Mouse (Mus musculus) CD4-positive, CD25-positive, alpha-beta regulatory T cell, adult 2 months (primary cell): Measurements from ENCODE around the gene Abca17.
A peak's percentile ranks its signal among the peaks of the same experiment; 100 is the strongest.

Experiments
- DNase-seq: peaks from one replicate; pipeline ENCODE4 v3.0.0-alpha.2; 2012; ENCODE audit warnings: low read depth, low spot score

The Abca17 gene

GRCm38 (mm10) chr17:24350926-24351759 is at the start of gene Abca17:
Gene Abca17, minus strand, starts transcription at chr17:24351068.
- peak; percentile 53 for DNase-seq

DNA sequence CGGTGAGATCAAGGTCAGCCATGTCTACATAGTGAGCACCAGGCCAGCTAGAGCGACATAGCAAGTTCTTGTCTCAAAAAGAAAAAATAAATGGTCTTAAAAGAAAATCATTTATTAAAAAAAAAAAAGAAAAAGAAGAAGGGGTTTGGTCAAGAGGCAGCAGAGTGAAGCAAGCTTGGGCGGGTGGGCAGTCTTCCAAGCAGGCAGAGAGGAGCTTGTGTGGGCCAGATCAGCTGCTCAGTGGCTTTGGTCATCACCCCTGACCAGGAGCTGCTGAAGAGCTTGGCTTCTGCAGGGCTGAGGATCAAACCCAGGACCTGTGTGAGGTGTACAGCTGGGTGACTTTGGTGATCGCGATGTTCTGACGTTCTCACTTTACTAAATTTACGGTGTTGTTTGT is 43.6 kb upstream of the Abca17 start:
- DNase-seq, result no peak

GRCm38 (mm10) chr17:24393527-24393926 is 42.7 kb upstream of the Abca17 start:
- DNase-seq, result no peak

DNA sequence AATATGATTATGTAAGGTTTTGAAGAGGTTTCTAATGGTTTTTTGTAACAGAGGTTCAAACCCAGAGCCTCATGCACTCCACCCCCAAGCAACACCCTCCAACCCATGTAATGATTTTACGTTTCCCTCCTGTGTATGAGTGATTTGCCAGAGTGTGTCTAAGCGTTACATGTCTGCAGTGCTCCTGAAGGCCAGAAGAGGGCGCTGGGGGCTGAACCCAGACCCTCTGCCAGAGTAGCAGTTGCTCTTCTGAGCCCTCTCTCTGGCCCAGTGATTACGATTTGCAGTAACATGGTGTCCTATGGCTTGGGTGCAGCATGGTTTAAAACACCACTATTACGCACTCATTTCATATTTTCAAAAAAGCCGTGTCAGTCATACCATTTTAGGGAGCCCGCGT is 40.3 kb upstream of the Abca17 start:
- DNase-seq, result peak; percentile 44

DNA sequence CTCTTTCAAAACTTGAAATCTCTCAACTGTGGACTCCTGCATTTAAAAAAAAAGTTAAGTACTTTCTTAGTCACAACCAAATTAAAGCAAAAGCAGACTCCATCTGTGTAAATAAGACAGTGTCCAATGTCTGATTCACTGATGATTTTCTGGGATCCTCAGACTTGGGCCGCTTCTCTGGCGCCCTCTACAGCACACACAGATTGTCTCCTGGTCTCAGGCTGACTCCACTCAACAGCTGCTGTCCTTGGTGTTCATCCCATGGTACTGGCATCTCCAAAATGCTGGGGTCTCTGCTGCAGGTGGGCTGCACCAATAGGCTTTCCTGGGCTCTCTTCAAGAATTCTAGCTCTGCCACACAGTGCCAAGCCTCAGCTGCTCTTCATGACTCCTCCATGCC is 39.0 kb upstream of the Abca17 start:
- DNase-seq, result peak; percentile 66

DNA sequence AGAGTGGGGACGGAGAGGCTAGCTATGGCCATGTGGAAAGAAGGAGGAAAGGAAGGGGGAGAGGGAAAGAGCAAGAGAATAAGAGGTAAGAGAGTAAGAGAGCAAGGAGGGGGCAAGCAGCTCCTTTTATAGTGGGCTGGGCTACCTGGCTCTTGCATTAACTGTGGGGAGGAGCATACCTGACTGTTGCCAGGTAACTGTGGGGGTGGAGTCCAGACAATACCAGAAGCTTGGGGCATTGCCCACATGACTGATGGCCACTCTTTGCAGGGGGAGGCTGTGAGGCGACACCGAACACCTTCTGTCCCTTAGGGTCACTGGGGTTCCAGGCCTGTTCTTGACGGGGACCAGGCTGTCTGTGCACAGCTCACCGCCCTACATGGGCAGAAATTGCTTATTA is 37.8 kb upstream of the Abca17 start:
- no peak for DNase-seq

- no peak for DNase-seq
These were observed 32.9 kb upstream of the Abca17 start for GRCm38 (mm10) chr17:24383789-24384188.

DNA sequence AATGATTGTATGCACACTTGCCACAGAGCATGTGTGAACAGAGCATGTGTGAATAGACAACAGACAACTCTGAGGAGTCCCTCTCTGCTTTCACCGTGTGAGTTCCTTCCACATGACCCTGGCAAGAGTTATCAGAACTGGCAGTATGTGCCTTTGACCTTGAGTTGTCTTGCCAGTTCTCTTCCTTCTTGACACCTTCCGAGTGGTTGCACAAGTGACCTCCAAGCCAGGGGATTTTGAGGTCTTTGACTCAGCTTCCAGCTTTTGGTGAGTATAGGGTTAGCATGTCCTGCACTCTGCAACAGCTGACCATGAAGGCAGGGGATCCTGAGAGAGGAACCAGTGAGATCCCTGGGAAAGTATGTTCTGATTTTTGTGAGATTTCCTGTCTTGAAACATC is 27.6 kb upstream of the Abca17 start:
- DNase-seq, result no peak

DNA sequence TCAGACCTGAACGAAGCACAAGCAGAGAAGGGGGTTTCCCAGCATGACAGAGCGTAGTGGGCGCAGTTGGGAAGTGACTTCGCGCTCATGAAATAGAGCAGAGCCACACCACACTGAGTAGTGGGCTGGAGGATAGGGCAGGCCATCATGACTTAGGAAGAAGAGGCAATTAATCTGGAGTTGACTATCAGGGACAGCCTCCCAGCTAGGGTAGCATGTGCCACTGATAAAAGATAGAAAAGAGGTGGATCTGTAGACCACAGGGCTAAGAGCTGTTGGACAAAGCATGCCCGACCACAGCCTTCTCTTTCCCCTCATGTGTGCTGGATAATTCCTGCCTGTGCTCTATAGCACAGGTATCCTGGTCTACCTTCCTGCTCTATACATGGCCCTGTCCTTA is 25.0 kb upstream of the Abca17 start:
- no peak for DNase-seq

DNA sequence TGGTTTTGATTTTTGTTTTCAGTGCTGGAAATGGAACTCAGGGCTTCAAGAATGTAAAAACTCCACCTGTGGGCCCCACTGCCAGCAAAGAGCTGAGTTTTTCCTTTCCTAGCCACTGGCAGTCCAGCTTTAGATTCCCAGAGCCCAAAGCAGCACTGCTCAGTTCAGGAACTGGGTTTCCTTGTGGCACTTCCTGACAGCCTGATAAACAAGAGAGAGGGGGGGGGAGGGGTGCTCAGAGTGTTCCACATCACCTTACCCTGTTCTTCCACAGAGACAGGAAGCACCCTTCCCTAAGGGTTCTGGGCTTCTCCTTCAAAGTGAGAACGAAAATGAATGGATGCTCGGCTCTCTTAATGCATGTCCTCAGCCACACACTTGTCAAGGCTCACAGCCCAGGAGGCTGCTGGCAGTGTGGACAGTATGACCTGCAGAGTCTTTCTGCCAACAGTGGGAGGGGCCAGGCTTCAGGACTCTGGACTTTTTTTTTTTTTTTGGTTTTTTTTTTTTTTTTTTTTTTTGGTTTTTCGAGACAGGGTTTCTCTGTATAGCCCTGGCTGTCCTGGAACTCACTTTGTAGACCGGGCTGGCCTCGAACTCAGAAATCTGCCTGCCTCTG is 24.3 kb upstream of the Abca17 start:
- no peak for DNase-seq

- DNase-seq, result no peak
These were observed 15.0 kb upstream of the Abca17 start for GRCm38 (mm10) chr17:24365863-24366262.

DNA sequence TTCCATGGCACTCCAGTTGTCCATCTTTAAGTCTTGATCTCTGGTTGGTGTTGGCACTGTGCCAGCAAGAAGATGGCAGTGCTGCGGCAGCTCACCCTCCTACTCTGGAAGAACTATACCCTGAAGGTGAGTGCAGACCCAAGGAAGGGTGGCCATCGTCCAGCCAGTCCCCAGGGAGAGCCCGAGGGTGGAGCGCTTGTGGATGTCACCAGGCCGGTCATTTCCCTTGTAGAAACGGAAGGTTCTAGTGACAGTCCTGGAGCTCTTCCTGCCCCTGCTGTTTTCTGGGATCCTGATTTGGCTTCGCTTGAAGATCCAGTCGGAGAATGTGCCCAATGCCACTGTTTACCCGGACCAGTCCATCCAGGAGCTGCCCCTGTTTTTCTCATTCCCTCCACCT is 13.6 kb upstream of the Abca17 start:
- no peak for DNase-seq

GRCm38 (mm10) chr17:24362527-24362926 is 11.7 kb upstream of the Abca17 start:
- no peak for DNase-seq

GRCm38 (mm10) chr17:24361291-24361690 is 10.4 kb upstream of the Abca17 start:
- DNase-seq, result no peak

GRCm38 (mm10) chr17:24360841-24361240 is 10.0 kb upstream of the Abca17 start:
- DNase-seq, result no peak

DNA sequence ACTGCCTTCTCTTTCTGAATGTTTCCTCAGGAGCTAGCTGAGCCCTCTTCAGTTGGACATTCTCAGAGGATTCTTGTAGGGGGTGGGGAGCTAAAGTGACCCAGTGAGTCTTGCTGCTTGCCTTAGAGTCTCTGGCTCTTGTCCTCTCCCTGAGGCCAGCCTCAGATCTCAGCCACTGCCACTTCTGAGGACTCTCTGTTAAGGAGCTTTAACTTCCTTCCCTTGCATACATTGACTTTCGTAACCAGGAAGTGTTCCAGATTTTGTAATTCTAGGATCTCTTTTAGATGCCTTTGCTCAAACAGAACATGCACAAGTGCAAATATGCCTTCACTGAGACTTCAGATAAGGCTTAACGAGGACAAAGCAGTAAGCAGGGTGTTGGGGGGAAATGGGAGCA is 9.0 kb upstream of the Abca17 start:
- DNase-seq, result no peak

- DNase-seq, result no peak
These were observed 8.1 kb upstream of the Abca17 start for GRCm38 (mm10) chr17:24359006-24359405.

GRCm38 (mm10) chr17:24355284-24355683 is 4.4 kb upstream of the Abca17 start:
- DNase-seq, result no peak

DNA sequence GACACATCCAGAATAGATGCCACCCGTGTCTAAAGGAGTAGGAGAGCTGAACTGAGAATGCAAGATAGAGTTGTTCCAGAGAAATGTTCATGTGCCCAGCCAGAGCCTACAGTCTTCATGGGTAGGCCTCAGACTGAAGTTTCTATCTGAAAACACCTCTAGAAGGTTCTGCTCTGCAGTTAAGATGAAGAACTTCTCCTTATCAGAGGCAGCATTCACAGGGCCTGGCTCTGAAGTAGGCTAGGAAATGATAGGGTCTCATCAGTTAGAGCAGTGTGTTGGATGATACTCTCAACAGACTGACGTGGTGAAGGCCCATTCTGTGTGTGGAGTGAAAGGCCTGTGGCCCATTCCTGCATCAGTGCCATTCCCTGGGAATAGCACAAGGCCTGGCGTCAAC is 3.1 kb upstream of the Abca17 start:
- DNase-seq, result no peak

GRCm38 (mm10) chr17:24352370-24353194 is 1.7 kb upstream of the Abca17 start:
- peak; percentile 18 for DNase-seq

- peak; percentile 100 for DNase-seq
These were observed 991 bp upstream of the Abca17 start, which contains the start of gene Abca3 for GRCm38 (mm10) chr17:24351760-24352357. Gene Abca3, plus strand, starts transcription at chr17:24351950.

- no peak for DNase-seq
These were observed 1.7 kb downstream of the Abca17 start for GRCm38 (mm10) chr17:24349176-24349575.
